In the genomic region with DNA sequence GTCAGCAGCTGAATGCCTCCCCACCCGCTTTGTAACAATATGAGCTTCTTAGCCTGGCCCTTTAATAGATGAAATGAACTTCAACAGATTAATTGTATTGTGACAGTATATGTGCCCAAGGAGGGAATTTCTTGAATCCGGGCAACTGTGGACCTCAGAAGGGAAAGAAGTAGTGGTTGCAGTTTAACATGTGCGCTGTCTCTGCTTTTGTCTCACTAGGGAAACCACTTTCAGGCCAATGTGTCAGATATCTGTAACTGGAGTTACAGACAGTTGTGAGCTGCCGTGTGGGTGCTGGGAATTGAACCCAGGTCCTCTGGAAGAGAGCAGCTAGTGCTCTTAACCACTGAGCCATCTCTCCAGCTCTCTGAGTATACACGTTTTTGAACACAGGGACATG, we compare ENCODE assay signal across 15 mouse cellular contexts.
DNase-seq lines count a peak whose midpoint lies in the region; ATAC-seq and TF ChIP-seq lines count a peak whose summit lies in the region.
"Had no signal": no experiment of that assay in that cellular context is flagged by ENCODE, and none has a peak within 500 bp of the region (broad histone marks: within the 10 kb centered on the region; RNA-seq: fewer than 3 reads in every experiment).

No protein-coding gene starts in this region.

- no peak for DNase-seq in heart, adult 9 months (ENCODE audit: low spot score in 2 of 2)
- DNase-seq in kidney, postnatal 0 days (ENCODE audit: low spot score), result no peak
- no peak for DNase-seq in kidney, adult 18-20 months
- DNase-seq in 3T3-L1 (ENCODE audit: low read depth, low spot score), result peak; percentile 3
- no peak for DNase-seq in layer of hippocampus, adult 18-20 months (ENCODE audit: low spot score in 2 of 2)
- DNase-seq: adrenal gland, postnatal 25 days; gastrocnemius, postnatal 25 days had no signal

- 57% methylated on average over 5 of the region's 5 CpGs for WGBS in forebrain, embryonic 12.5 days
- 52% methylated on average over 5 of the region's 5 CpGs for WGBS in forebrain, embryonic 15.5 days
- 79% methylated on average over 5 of the region's 5 CpGs for WGBS in heart, embryonic 16.5 days
- 83% methylated on average over 5 of the region's 5 CpGs for WGBS in kidney, postnatal 0 days

- no peak overlapping the region for H3K4me3 ChIP-seq in forebrain, embryonic 12.5 days (replicated peaks)
- H3K4me3 ChIP-seq in forebrain, embryonic 15.5 days, result no peak overlapping the region
- no peak overlapping the region for H3K4me3 ChIP-seq in heart, embryonic 16.5 days (ENCODE audit: low read length)
- no peak overlapping the region for H3K4me3 ChIP-seq in kidney, postnatal 0 days (replicated peaks; ENCODE audit: low read depth, low read length)
- H3K4me3 ChIP-seq: hindbrain, embryonic 13.5 days; limb, embryonic 12.5 days; liver, embryonic 12.5 days had no signal

- peak overlapping the region; percentile 53; the same call in 1 of the 2 replicates for H3K27ac ChIP-seq in forebrain, embryonic 12.5 days
- H3K27ac ChIP-seq in forebrain, embryonic 15.5 days (replicated peaks), result no peak overlapping the region; the same call in 1 of the 2 replicates
- H3K27ac ChIP-seq in heart, embryonic 16.5 days (ENCODE audit: low read length), result peak overlapping the region; percentile 47
- H3K27ac ChIP-seq in kidney, postnatal 0 days, result 0 out of 2 replicates have a peak overlapping the region, but pooled peaks have one; percentile 13
- H3K27ac ChIP-seq: hindbrain, embryonic 13.5 days; limb, embryonic 12.5 days; liver, embryonic 12.5 days; stomach, postnatal 0 days had no signal

- H3K4me1 ChIP-seq in forebrain, embryonic 12.5 days, result peaks cover 49% of the 10 kb centered on the region
- H3K4me1 ChIP-seq in forebrain, embryonic 15.5 days, result peaks cover 40% of the 10 kb centered on the region
- peaks cover 33% of the 10 kb centered on the region for H3K4me1 ChIP-seq in heart, embryonic 16.5 days (ENCODE audit: control insufficient read depth, insufficient read depth, low read length)
- H3K4me1 ChIP-seq in kidney, postnatal 0 days (replicated peaks; ENCODE audit: insufficient read depth, low read length), result peaks cover 16% of the 10 kb centered on the region

- TF ChIP-seq CTCF in kidney, postnatal 0 days (IDR thresholded peaks at IDR 0.05; ENCODE audit: low read depth), result no peak

- no peak for ATAC-seq in forebrain, embryonic 12.5 days (ENCODE audit: low FRiP score)
- ATAC-seq in forebrain, embryonic 15.5 days (replicated peaks), result no peak
- no peak for ATAC-seq in heart, embryonic 16.5 days (replicated peaks; ENCODE audit: extremely low read depth, insufficient read depth, low FRiP score)
- ATAC-seq in kidney, postnatal 0 days (replicated peaks; ENCODE audit: low FRiP score, low read depth), result no peak
- ATAC-seq: liver, embryonic 12.5 days had no signal

- H3K9ac ChIP-seq in forebrain, embryonic 12.5 days, result no peak overlapping the region
- H3K9ac ChIP-seq in forebrain, embryonic 15.5 days (replicated peaks), result no peak overlapping the region
- H3K9ac ChIP-seq in heart, embryonic 16.5 days (ENCODE audit: low read length), result no peak overlapping the region
- H3K9ac ChIP-seq in kidney, postnatal 0 days (ENCODE audit: low read depth, low read length), result no peak overlapping the region
- H3K9ac ChIP-seq: hindbrain, embryonic 13.5 days; limb, embryonic 12.5 days; liver, embryonic 12.5 days had no signal

- no peak overlapping the region for H3K4me2 ChIP-seq in forebrain, embryonic 12.5 days
- H3K4me2 ChIP-seq in forebrain, embryonic 15.5 days (replicated peaks), result no peak overlapping the region
- no peak overlapping the region for H3K4me2 ChIP-seq in heart, embryonic 16.5 days (ENCODE audit: low read depth, low read length)
- no peak overlapping the region for H3K4me2 ChIP-seq in kidney, postnatal 0 days (ENCODE audit: low read length)
- H3K4me2 ChIP-seq: hindbrain, embryonic 13.5 days; limb, embryonic 12.5 days; liver, embryonic 12.5 days had no signal

- no peaks in the 10 kb centered on the region for H3K36me3 ChIP-seq in forebrain, embryonic 12.5 days (replicated peaks)
- H3K36me3 ChIP-seq in forebrain, embryonic 15.5 days, result no peaks in the 10 kb centered on the region
- H3K36me3 ChIP-seq in heart, embryonic 16.5 days (ENCODE audit: control insufficient read depth, insufficient read depth), result no peaks in the 10 kb centered on the region
- no peaks in the 10 kb centered on the region for H3K36me3 ChIP-seq in kidney, postnatal 0 days (ENCODE audit: insufficient read depth, low read length)
- H3K36me3 ChIP-seq: hindbrain, embryonic 13.5 days; limb, embryonic 12.5 days; liver, embryonic 12.5 days had no signal

- H3K27me3 ChIP-seq in forebrain, embryonic 12.5 days, result peaks cover 5% of the 10 kb centered on the region; the same call in 1 of the 2 replicates
- no peaks in the 10 kb centered on the region for H3K27me3 ChIP-seq in forebrain, embryonic 15.5 days
- no peaks in the 10 kb centered on the region for H3K27me3 ChIP-seq in heart, embryonic 16.5 days (ENCODE audit: control insufficient read depth, insufficient read depth, low read length)
- H3K27me3 ChIP-seq in kidney, postnatal 0 days (ENCODE audit: insufficient read depth, low read length), result no peaks in the 10 kb centered on the region
- H3K27me3 ChIP-seq: CH12.LX had no signal

- no peaks in the 10 kb centered on the region for H3K9me3 ChIP-seq in forebrain, embryonic 12.5 days
- H3K9me3 ChIP-seq in forebrain, embryonic 15.5 days, result no peaks in the 10 kb centered on the region
- H3K9me3 ChIP-seq in heart, embryonic 16.5 days (replicated peaks; ENCODE audit: control insufficient read depth, low read length), result no peaks in the 10 kb centered on the region
- H3K9me3 ChIP-seq in kidney, postnatal 0 days (replicated peaks; ENCODE audit: low read length), result no peaks in the 10 kb centered on the region
- H3K9me3 ChIP-seq: hindbrain, embryonic 13.5 days; limb, embryonic 12.5 days; liver, embryonic 12.5 days had no signal
